Mouse (Mus musculus): ENCODE data around the gene Snx29. TPM values are rescaled to one million over a fixed set of nuclear protein-coding genes. Genes with fewer than 3 reads are reported as not detected.

Gene Snx29
- total RNA-seq, 2 experiments from 2014 or later, result 10.5 to 11.4 TPM

DNA sequence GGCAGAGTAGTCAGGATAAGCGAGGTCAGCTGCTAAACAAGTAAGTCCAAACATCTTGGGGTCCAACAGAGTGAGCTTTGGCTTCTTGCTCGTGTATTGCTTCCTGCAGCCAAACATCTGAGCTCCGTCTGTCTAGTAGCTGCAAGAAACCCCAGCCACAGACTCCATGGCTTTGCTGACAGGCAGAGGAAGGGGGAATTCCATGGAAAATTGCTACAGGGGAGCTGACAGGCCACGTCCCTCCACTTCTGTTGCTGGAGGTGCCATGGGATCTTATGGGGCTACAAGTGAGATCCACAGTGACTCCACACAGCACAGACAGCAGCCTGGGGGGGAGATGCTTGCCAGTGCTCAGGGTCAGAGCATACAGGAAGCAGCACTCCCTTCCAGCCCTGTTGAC is 463.1 kb downstream of the Snx29 start:
- no peak for DNase-seq

DNA sequence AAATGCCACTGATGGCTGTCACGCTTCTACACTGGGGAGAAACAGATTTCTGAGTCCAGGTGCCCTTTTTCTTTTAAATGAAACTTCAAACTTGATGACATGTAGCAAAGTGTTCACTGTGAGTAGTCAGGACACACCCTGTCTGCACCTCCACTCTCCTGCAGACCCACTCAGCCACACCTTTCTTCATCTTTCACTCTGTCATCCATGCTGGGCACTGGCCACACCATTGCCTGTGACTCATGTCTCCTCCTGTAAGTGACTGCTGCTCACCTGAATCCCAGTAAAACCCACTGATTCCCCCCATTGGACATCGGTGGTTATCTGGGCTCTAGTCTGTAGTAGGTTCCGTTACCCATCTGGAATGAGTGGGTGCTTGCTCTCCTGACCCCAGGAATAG is 467.8 kb downstream of the Snx29 start:
- no peak for DNase-seq

DNA sequence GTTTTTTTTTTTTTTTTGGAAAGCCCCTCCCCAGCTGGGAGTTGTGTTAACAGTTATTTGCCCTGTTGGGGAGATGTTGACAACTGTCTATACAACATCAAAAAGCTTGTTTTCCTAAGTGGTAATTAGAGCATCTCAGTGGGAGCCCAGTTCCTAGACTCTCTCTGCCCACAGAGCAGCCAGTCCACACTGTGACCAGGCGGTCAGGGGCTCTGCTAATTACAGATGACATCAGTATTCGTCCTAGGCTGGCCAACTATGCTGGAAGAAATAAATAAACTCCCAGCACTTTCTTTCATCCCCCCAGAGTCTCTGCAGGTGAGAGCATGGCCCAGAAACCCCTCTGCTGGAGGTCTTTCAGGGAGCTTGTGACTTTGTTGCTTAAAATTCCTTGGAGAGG is 470.7 kb downstream of the Snx29 start:
- no peak for DNase-seq

DNA sequence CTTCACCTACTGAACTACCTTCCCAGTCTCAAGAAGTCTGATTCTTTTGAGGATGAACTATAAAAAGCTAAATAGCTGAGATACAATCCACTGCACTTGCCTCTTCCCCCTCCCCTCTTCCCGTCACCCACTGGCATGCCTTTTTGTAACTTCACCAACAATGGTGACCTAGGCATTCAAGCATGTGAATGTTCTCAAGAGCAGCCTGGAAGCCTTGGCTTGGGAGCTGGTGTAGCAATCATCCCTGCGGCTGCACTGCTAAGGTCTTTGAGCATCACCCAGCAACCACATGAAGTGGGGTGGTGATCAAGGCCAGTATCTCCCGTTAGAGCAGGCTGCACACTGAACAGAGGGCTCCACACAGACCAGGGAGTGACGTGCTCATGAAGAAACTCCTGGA is 471.9 kb downstream of the Snx29 start:
- no peak for DNase-seq

DNA sequence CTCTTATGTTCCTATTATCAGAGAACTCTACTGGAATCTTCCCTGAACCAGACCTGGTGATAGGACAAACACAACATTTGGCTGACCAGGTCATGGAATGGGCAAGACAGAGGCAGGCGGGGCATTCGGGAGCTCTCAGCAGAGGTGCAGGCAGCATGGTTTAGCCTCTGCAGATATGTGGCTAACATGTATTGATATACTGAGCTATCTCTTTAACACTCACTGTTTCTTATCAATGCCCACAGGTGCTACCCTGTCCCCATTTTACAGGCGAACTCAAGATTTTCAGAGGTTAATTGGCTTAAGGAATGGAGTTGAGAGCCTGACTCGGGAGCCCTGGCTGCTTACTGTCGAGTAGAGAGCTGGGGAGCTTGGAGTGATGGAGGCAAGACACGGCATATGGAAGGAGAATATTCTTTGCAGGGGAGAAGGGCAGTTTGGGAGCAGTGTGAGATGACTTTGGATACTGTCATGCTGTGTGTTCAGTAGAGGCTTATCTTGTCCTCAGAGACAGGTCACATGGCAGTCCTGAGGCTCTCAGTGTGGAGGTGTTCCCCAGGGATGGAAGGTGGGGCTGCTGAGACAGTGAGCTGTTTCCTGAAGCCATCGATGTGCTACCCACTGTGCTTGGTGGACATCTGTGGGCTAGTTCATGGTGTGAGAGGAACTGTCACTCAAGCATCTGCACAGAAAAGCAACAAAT is 473.2 kb downstream of the Snx29 start:
- no peak for DNase-seq

DNA sequence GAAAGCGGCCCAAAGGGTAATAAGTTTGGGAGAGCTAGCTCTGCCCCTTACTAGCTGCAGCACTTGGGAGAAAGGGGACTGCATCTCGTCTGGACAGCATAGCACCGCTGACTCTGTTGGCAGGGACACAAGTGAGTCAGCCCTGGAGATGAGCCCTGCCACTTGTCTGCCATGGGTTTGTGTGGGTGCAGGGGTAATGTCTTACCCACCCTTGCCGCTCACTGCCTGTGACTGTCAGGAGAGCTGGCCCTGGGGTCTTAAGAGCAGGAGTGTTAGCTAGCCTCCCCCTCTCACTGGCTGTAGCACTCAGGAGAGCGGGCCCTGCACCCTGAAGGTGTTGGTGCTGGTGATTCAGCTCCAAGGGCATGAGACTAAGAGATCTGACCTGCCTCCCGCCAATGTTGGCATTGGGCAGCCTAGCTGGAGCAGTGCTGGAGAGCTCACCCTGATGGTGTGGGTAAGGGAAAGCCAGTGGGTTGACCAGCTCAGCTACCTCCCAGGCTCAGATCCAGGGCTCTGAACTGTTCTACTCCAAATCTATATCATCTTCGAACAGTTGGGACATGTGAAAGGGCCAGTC is 479.3 kb downstream of the Snx29 start:
- no peak for DNase-seq

Other genes starting within 250 kb of the Snx29 start
- gene Txndc11, start 188.3 kb upstream of the Snx29 start, total RNA-seq (2021), result 10 to 100 TPM; 13.6 to 14.0 TPM
- 10 to 100 TPM; 20.8 to 29.1 TPM for gene Zc3h7a, start 146.5 kb upstream of the Snx29 start, total RNA-seq (2021)
- 10 to 100 TPM; 52.7 to 58.3 TPM for gene Rsl1d1, start 119.6 kb upstream of the Snx29 start, total RNA-seq (2021)
- 10 to 100 TPM; 59.2 to 65.3 TPM for gene Gspt1, start 68.6 kb upstream of the Snx29 start, total RNA-seq (2021)
- gene Tnfrsf17, start 9.1 kb upstream of the Snx29 start, total RNA-seq (2021), result not detected

All from heart, adult 18-20 months (tissue).